Mouse (Mus musculus) ES-E14 (cell line): ENCODE measurements at regions not wholly inside any gene's neighbourhood (a gene's known extent, or its start where the extent isn't known, plus 50 kb on each side); places are given as distances from the start of the nearest gene placed in this dataset.

Experiments used
- CHD2 ChIP-seq: IDR thresholded peaks from 2 replicates; pipeline ENCODE4 v1.6.1; 2014; ENCODE audit warnings: mild to moderate bottlenecking, low read depth, low read length, inconsistent platforms
- HCFC1 ChIP-seq: IDR thresholded peaks from 2 replicates; pipeline ENCODE4 v1.6.1; 2012; ENCODE audit warnings: low read length, inconsistent platforms, borderline replicate concordance; ENCODE audit not compliant: insufficient read depth
- MAFK ChIP-seq: IDR thresholded peaks from 2 replicates; pipeline ENCODE4 v1.6.1; 2014; ENCODE audit warnings: mild to moderate bottlenecking, low read depth, low read length, inconsistent platforms; ENCODE audit not compliant: insufficient read depth
- ZC3H11A ChIP-seq: IDR thresholded peaks from 2 replicates; pipeline ENCODE4 v1.6.1; 2012; ENCODE audit warnings: low read depth, mild to moderate bottlenecking, inconsistent platforms, low read length, borderline replicate concordance
- ZNF384 ChIP-seq: IDR thresholded peaks from 2 replicates; pipeline ENCODE4 v1.6.1; 2012; ENCODE audit warnings: low read depth, low read length, inconsistent platforms

- TF ChIP-seq ZNF384 (no peak), MAFK (no peak), ZC3H11A (no peak), HCFC1 (no peak), CHD2 (no peak)
Measured at GRCm38 (mm10) chr12:26967018-26967737, 375.2 kb downstream of the Sox11 start.
